Mouse (Mus musculus) neural tube, embryonic 14.5 days (tissue): Measurements from ENCODE around the gene Hcfc1. TPM values are rescaled to one million over a fixed set of nuclear protein-coding genes. Genes with fewer than 3 reads are reported as not detected.

Experiments used
- ATAC-seq: fragments of 200-750 bp; cut with Nextera tagmentation; 2 replicates; pipeline ENCODE4 v1.8.0; 2017; ENCODE audit warnings: low read depth, mild to moderate bottlenecking, moderate TSS enrichment, moderate library complexity
- H3K27ac ChIP-seq: fragments of 300-500 bp; sonication (generic); 2 replicates; pipeline ENCODE4 v1.5.1; 2014; ENCODE audit warnings: low read depth, mild to moderate bottlenecking, control low read depth, low read length, moderate library complexity, mixed read lengths
- H3K27me3 ChIP-seq: fragments of 300-500 bp; sonication (generic); 2 replicates; pipeline ENCODE4 v1.6.1; 2014; ENCODE audit warnings: low read length; ENCODE audit not compliant: control insufficient read depth, insufficient read depth
- H3K36me3 ChIP-seq: fragments of 300-500 bp; sonication (generic); 2 replicates; pipeline ENCODE4 v1.6.1; 2014; ENCODE audit warnings: low read length, mixed read lengths; ENCODE audit not compliant: control insufficient read depth, insufficient read depth
- H3K4me1 ChIP-seq: fragments of 300-500 bp; sonication (generic); 2 replicates; pipeline ENCODE4 v1.6.1; 2014; ENCODE audit warnings: low read length; ENCODE audit not compliant: control insufficient read depth, insufficient read depth
- H3K4me2 ChIP-seq: fragments of 300-500 bp; sonication (generic); 2 replicates; pipeline ENCODE4 v1.6.1; 2014; ENCODE audit warnings: mild to moderate bottlenecking, low read depth, low read length, control low read depth
- H3K4me3 ChIP-seq: fragments of 300-500 bp; sonication (generic); 2 replicates; pipeline ENCODE4 v1.5.1; 2014; ENCODE audit warnings: low read depth, low read length, control low read depth, mixed read lengths
- H3K9ac ChIP-seq: fragments of 300-500 bp; sonication (generic); replicated peaks from 2 replicates; pipeline ENCODE4 v1.6.1; 2014; ENCODE audit warnings: low read depth, mild to moderate bottlenecking, control low read depth, low read length, mixed read lengths
- H3K9me3 ChIP-seq: fragments of 300-500 bp; sonication (generic); 2 replicates; pipeline ENCODE4 v1.6.1; 2016; ENCODE audit warnings: low read length; ENCODE audit not compliant: control insufficient read depth
- WGBS: fragments of 180-500 bp; shearing (Covaris S2); extraction: QIAGEN DNeasy Blood & Tissue Kit; methylation state at CpG from one replicate; pipeline ENCODE4 v1.1.7; 2014; 5-methylcytosine and 5-hydroxymethylcytosine counted together
- polyA plus RNA-seq: library from polyadenylated mRNA; unstranded; fragments of >200 nt; fragmentation: Nextera tagmentation; extraction: Ambion mirVana; gene quantifications from 2 replicates; pipeline ENCODE4 v1.2.1, GENCODE M21; 2014

The Hcfc1 gene
- polyA plus RNA-seq, 1 experiment from 2014 or later: 63.5 TPM

GRCm38 (mm10) chrX:73976283-73976682 is 10.1 kb upstream of the Hcfc1 start:
- ATAC-seq: no peak

GRCm38 (mm10) chrX:73972774-73973173 is 6.6 kb upstream of the Hcfc1 start:
- H3K9me3 ChIP-seq: no peaks in the 10 kb centered on the region
- no peak overlapping the region for H3K4me3 ChIP-seq
- WGBS: 85% methylated on average over 4 of the region's 4 CpGs
- H3K36me3 ChIP-seq: no peaks in the 10 kb centered on the region
- H3K4me1 ChIP-seq: no peaks in the 10 kb centered on the region
- H3K27ac ChIP-seq: no peak overlapping the region
- no peaks in the 10 kb centered on the region for H3K27me3 ChIP-seq
- ATAC-seq: no peak
- H3K9ac ChIP-seq: no peak overlapping the region
- H3K4me2 ChIP-seq: no peak overlapping the region

More at GRCm38 (mm10) chrX:73976283-73976682, 10.1 kb upstream of the Hcfc1 start:
- H3K36me3 ChIP-seq: no peaks in the 10 kb centered on the region
- no peaks in the 10 kb centered on the region for H3K4me1 ChIP-seq
- no peak overlapping the region for H3K9ac ChIP-seq
- no peak overlapping the region for H3K4me3 ChIP-seq
- no peaks in the 10 kb centered on the region for H3K27me3 ChIP-seq
- H3K27ac ChIP-seq: no peak overlapping the region
- 93% methylated on average over 2 of the region's 2 CpGs for WGBS
- no peaks in the 10 kb centered on the region for H3K9me3 ChIP-seq
- no peak overlapping the region for H3K4me2 ChIP-seq

DNA sequence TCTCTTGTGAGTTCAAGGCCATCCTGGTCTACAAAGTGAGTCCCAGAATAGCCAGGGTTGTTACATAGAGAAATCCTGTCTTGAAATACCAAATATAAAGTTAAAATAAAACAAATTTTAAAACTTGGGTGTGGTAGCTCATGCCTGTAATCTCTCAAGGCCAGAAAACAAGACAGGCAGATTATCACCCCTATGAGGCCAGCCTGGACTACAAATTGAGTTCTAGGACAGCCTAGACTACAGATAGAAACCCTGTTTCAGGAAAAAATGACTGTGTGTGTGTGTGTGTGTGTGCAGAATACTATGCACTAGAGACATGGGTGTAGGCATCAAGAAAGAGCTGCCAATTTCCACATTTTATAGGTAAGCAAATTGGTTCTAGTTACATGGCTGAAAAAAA is 4.6 kb upstream of the Hcfc1 start:
- no peak overlapping the region for H3K4me2 ChIP-seq
- no peak overlapping the region for H3K4me3 ChIP-seq
- no peak overlapping the region for H3K27ac ChIP-seq
- H3K27me3 ChIP-seq: no peaks in the 10 kb centered on the region
- no peak for ATAC-seq
- no peaks in the 10 kb centered on the region for H3K9me3 ChIP-seq
- H3K9ac ChIP-seq: no peak overlapping the region
- no peaks in the 10 kb centered on the region for H3K4me1 ChIP-seq
- H3K36me3 ChIP-seq: no peaks in the 10 kb centered on the region

DNA sequence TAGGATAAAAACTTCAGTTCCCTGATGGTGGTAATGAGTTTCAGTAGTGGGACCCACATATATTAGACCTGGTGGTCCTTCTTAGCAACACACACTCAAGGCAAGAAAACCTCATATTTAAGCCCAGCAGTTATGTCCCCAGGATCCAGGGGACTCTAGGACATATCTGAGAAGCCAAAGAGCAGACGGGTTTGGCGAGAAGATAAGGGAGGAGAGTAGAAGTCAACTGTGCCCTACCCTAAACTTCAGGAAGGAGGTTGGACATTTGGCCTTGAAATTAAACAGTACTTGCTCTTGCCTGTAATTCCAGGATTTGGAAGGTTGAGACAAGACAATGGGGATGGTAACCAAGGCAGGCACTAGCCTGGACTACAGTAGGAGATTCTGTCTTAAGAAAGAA is 3.6 kb upstream of the Hcfc1 start:
- WGBS: 98% methylated on average over 2 of the region's 2 CpGs

GRCm38 (mm10) chrX:73969167-73969566 is 3.0 kb upstream of the Hcfc1 start:
- 86% methylated on average over 1 of the region's 1 CpGs for WGBS
- Histone ChIP-seq H3K4me2 (no peak overlapping the region), H3K27me3 (no peaks in the 10 kb centered on the region), H3K4me1 (0 out of 2 replicates have a peak, but pooled peaks cover 3% of the 10 kb centered on the region), H3K27ac (no peak overlapping the region), H3K4me3 (no peak overlapping the region), H3K9me3 (no peaks in the 10 kb centered on the region), H3K36me3 (no peaks in the 10 kb centered on the region), H3K9ac (no peak overlapping the region)
- no peak for ATAC-seq

More for the DNA sequence above, 3.6 kb upstream of the Hcfc1 start:
- Histone ChIP-seq H3K9me3 (no peaks in the 10 kb centered on the region), H3K27ac (no peak overlapping the region), H3K4me2 (no peak overlapping the region), H3K36me3 (no peaks in the 10 kb centered on the region), H3K27me3 (no peaks in the 10 kb centered on the region), H3K4me1 (no peaks in the 10 kb centered on the region), H3K9ac (no peak overlapping the region), H3K4me3 (no peak overlapping the region)
- no peak for ATAC-seq

- whole genome bisulfite sequencing: 9% methylated on average over 55 of the region's 60 CpGs
- Histone ChIP-seq H3K4me1 (peaks cover 9% of the 10 kb centered on the region; the same call in 1 of the 2 replicates), H3K27me3 (no peaks in the 10 kb centered on the region), H3K4me2 (peak overlapping the region; percentile 49), H3K4me3 (peak overlapping the region; percentile 55), H3K9me3 (no peaks in the 10 kb centered on the region), H3K36me3 (no peaks in the 10 kb centered on the region), H3K27ac (peak overlapping the region; percentile 93), H3K9ac (peak overlapping the region; percentile 69)
- peak; percentile 86 for ATAC-seq
Measured at GRCm38 (mm10) chrX:73967177-73968075, 1.3 kb upstream of the Hcfc1 start.

DNA sequence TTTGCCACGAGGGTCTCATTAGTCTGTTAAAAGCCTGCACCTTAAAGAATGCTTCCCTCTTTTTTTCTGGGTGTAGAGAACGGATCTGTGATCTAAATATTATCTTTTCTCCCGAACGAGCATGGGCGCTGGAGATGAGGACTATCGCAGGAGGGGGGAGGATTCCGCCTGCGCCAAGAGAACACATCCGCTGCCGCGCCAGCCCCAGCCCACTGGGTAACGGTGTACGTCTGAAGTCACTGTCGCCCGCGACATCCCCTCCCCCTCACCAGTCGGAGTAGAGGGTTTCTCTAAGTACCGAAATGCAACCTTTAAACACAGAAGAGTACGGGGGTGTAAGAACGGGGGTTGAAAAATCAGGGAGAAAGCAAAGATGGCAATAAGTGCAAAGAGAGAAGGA is 850 bp downstream of the Hcfc1 start:
- Histone ChIP-seq H3K27ac (peak overlapping the region; percentile 93), H3K4me3 (peak overlapping the region; percentile 55), H3K4me1 (peaks cover 9% of the 10 kb centered on the region; the same call in 1 of the 2 replicates), H3K36me3 (no peaks in the 10 kb centered on the region), H3K27me3 (no peaks in the 10 kb centered on the region), H3K9ac (peak overlapping the region; percentile 69), H3K4me2 (peak overlapping the region; percentile 71), H3K9me3 (no peaks in the 10 kb centered on the region)
- WGBS: 18% methylated on average over 18 of the region's 20 CpGs
- ATAC-seq: no peak

DNA sequence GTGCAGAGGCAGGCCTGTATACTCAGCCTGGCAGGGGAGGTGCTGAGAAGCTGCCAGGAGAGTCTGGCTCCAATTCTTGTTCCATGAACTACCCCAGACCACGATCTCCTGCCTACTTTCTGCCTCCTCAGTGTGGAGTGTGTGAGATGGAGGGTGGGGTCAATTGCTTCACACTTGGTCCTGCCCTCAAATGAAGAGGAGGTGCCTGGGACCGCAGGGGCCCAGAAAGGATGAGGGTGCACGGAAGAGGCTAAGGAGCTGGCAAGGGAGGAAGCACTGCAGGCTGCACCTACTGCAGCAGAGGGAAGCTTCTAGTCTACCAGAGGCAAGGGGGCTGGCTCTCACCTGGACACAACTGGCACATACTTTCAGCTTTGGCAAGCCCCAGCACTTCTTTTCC is 1.8 kb downstream of the Hcfc1 start:
- 49% methylated on average over 3 of the region's 3 CpGs for WGBS
- H3K4me2 ChIP-seq: peak overlapping the region; percentile 71
- no peaks in the 10 kb centered on the region for H3K27me3 ChIP-seq
- peak overlapping the region; percentile 55 for H3K4me3 ChIP-seq
- H3K9ac ChIP-seq: peak overlapping the region; percentile 21; the same call in 1 of the 2 replicates
- H3K9me3 ChIP-seq: no peaks in the 10 kb centered on the region
- H3K4me1 ChIP-seq: peaks cover 9% of the 10 kb centered on the region; the same call in 1 of the 2 replicates
- H3K36me3 ChIP-seq: 0 out of 2 replicates have a peak, but pooled peaks cover under 1% of the 10 kb centered on the region
- ATAC-seq: no peak
- H3K27ac ChIP-seq: no peak overlapping the region

DNA sequence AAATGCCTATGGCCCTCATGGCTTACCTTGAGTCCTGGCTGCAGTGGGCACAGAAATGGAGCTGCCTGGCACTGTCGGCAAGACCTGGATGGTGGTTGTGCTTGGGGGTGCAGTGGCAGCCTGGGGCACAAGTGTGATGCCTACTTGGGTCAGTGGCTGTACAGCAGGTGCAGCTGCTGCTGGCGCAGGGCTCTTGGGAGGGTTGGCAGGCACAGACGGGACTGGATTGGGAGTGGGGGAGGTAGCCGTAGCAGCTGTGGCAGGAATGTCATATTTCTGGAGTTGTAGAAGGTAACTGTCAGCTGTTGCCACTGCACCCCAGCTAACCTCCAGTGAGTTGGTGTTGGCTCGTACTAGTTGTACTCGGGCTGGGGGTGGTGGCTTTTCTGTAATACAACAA is 11.2 kb downstream of the Hcfc1 start:
- ATAC-seq: no peak
- Histone ChIP-seq H3K4me3 (no peak overlapping the region), H3K9ac (no peak overlapping the region), H3K36me3 (peaks cover 35% of the 10 kb centered on the region), H3K27ac (no peak overlapping the region), H3K27me3 (no peaks in the 10 kb centered on the region), H3K4me2 (no peak overlapping the region), H3K9me3 (no peaks in the 10 kb centered on the region), H3K4me1 (no peaks in the 10 kb centered on the region)
- WGBS: 94% methylated on average over 6 of the region's 6 CpGs
